Comparison of ENCODE assay signal across 9 mouse cellular contexts in genomic region chr14:33913727-33914126, GRCm38 (mm10). TPM values are rescaled to one million over a fixed set of nuclear protein-coding genes. Genes with fewer than 3 reads are reported as not detected.
DNase-seq lines count a peak whose midpoint lies in the region; ATAC-seq and TF ChIP-seq lines count a peak whose summit lies in the region.
"Had no signal": no experiment of that assay in that cellular context is flagged by ENCODE, and none has a peak within 500 bp of the region (broad histone marks: within the 10 kb centered on the region; RNA-seq: fewer than 3 reads in every experiment).

No protein-coding gene starts in this region.

- H3K36me3 ChIP-seq in liver, embryonic 12.5 days = no peaks in the 10 kb centered on the region
- H3K36me3 ChIP-seq in embryonic facial prominence, embryonic 11.5 days (replicated peaks; ENCODE audit: control insufficient read depth, insufficient read depth, low read depth, low read length) = no peaks in the 10 kb centered on the region
- H3K36me3 ChIP-seq in thymus, adult 2 months (ENCODE audit: control insufficient read depth, insufficient read depth, low read length) = no peaks in the 10 kb centered on the region
- H3K36me3 ChIP-seq: neural tube, embryonic 13.5 days had no signal

- no peak for ATAC-seq in liver, embryonic 12.5 days
- ATAC-seq in embryonic facial prominence, embryonic 11.5 days (replicated peaks; ENCODE audit: insufficient number of reproducible peaks, low FRiP score, low TSS enrichment, low read depth) = no peak

- 21% methylated on average over 3 of the region's 3 CpGs for WGBS in liver, embryonic 12.5 days (ENCODE audit: insufficient replicate concordance)
- WGBS in embryonic facial prominence, embryonic 11.5 days = 28% methylated on average over 3 of the region's 3 CpGs
- WGBS in thymus, adult 2 months = 42% methylated on average over 3 of the region's 3 CpGs

- no peak overlapping the region for H3K9ac ChIP-seq in liver, embryonic 12.5 days
- no peak overlapping the region for H3K9ac ChIP-seq in embryonic facial prominence, embryonic 11.5 days (replicated peaks; ENCODE audit: low read length)
- H3K9ac ChIP-seq: neural tube, embryonic 13.5 days had no signal

- H3K4me1 ChIP-seq in liver, embryonic 12.5 days = no peaks in the 10 kb centered on the region
- no peaks in the 10 kb centered on the region for H3K4me1 ChIP-seq in embryonic facial prominence, embryonic 11.5 days (ENCODE audit: control insufficient read depth, insufficient read depth, low read length)
- H3K4me1 ChIP-seq in thymus, adult 2 months (replicated peaks; ENCODE audit: control insufficient read depth, insufficient read depth, low read length) = no peaks in the 10 kb centered on the region

- no peak for TF ChIP-seq CTCF in thymus, adult 2 months (IDR thresholded peaks at IDR 0.05; ENCODE audit: borderline replicate concordance, control insufficient read depth, extremely low read depth, insufficient read depth, low read length, poor library complexity)

- TF ChIP-seq POLR2A in thymus, adult 2 months (IDR thresholded peaks at IDR 0.05; ENCODE audit: control insufficient read depth, extremely low read depth, insufficient read depth, low read length, poor library complexity) = no peak

- no peaks in the 10 kb centered on the region for H3K9me3 ChIP-seq in liver, embryonic 12.5 days (replicated peaks)
- no peaks in the 10 kb centered on the region for H3K9me3 ChIP-seq in embryonic facial prominence, embryonic 11.5 days (replicated peaks; ENCODE audit: control insufficient read depth, low read length)
- H3K9me3 ChIP-seq: neural tube, embryonic 13.5 days had no signal

- no peak overlapping the region for H3K4me3 ChIP-seq in liver, embryonic 12.5 days
- H3K4me3 ChIP-seq in embryonic facial prominence, embryonic 11.5 days (ENCODE audit: low read depth, low read length) = no peak overlapping the region
- no peak overlapping the region for H3K4me3 ChIP-seq in thymus, adult 2 months (ENCODE audit: control insufficient read depth, insufficient read depth, low read length)
- H3K4me3 ChIP-seq: neural tube, embryonic 13.5 days had no signal

- DNase-seq in liver = peak; percentile 25
- peak; percentile 61 to 90 for DNase-seq in adrenal gland, adult (ENCODE audit: inconsistent age in 2 of 2, low spot score in 1 of 2)
- peak; percentile 66 for DNase-seq in embryonic facial prominence, embryonic 11.5 days (ENCODE audit: low spot score)
- DNase-seq in kidney, adult 9 months = peak; percentile 77
- DNase-seq in lung, postnatal 14 days = peak; percentile 78
- no peak for DNase-seq in thymus, adult 18-20 months
- no peak for DNase-seq in thymus, adult 2 months

- no peaks in the 10 kb centered on the region for H3K27me3 ChIP-seq in liver, embryonic 12.5 days (replicated peaks)
- no peaks in the 10 kb centered on the region for H3K27me3 ChIP-seq in embryonic facial prominence, embryonic 11.5 days (ENCODE audit: control insufficient read depth, insufficient read depth, low read length)
- H3K27me3 ChIP-seq in thymus, adult 2 months (ENCODE audit: control insufficient read depth, insufficient read depth, low read length) = no peaks in the 10 kb centered on the region

- H3K27ac ChIP-seq in liver, embryonic 12.5 days = no peak overlapping the region
- no peak overlapping the region for H3K27ac ChIP-seq in embryonic facial prominence, embryonic 11.5 days (replicated peaks; ENCODE audit: low read depth, low read length)
- H3K27ac ChIP-seq in thymus, adult 2 months (ENCODE audit: control insufficient read depth, insufficient read depth, low read length) = no peak overlapping the region
- H3K27ac ChIP-seq: neural tube, embryonic 13.5 days had no signal

- no peak overlapping the region for H3K4me2 ChIP-seq in liver, embryonic 12.5 days
- H3K4me2 ChIP-seq in embryonic facial prominence, embryonic 11.5 days (ENCODE audit: low read depth, low read length) = no peak overlapping the region
- H3K4me2 ChIP-seq: neural tube, embryonic 13.5 days had no signal

RNA-seq across cellular contexts. Expression of gene Gdf10, which starts 9.7 kb away (rescaled TPM):
- polyA plus RNA-seq in liver, embryonic 12.5 days (2016; fragmentation: Nextera tagmentation; extraction: Ambion mirVana) = 11.4 and 15.6 TPM in 2 replicates
- polyA plus RNA-seq in embryonic facial prominence, embryonic 11.5 days (2014; fragmentation: Nextera tagmentation; extraction: Ambion mirVana) = 3.6 and 3.9 TPM in 2 replicates
- polyA plus RNA-seq in thymus, adult 2 months (2012; rRNA removed) = 2.3 and 2.4 TPM in 2 replicates

RNA-seq across cellular contexts. Expression of gene Gdf2, which starts 27.1 kb away (rescaled TPM):
- polyA plus RNA-seq in liver, embryonic 12.5 days (2016; fragmentation: Nextera tagmentation; extraction: Ambion mirVana) = 14.4 and 15.0 TPM in 2 replicates
- polyA plus RNA-seq in embryonic facial prominence, embryonic 11.5 days (2014; fragmentation: Nextera tagmentation; extraction: Ambion mirVana) = not detected in 2 replicates
- polyA plus RNA-seq in thymus, adult 2 months (2012; rRNA removed) = not detected in 2 replicates
- polyA plus RNA-seq: neural tube, embryonic 13.5 days had no signal

RNA-seq across cellular contexts. Expression of gene Rbp3, which starts 40.1 kb away (rescaled TPM):
- polyA plus RNA-seq in liver, embryonic 12.5 days (2016; fragmentation: Nextera tagmentation; extraction: Ambion mirVana) = 0.10 and 0.12 TPM in 2 replicates
- not detected in 2 replicates for polyA plus RNA-seq in embryonic facial prominence, embryonic 11.5 days (2014; fragmentation: Nextera tagmentation; extraction: Ambion mirVana)
- polyA plus RNA-seq in thymus, adult 2 months (2012; rRNA removed) = not detected in 2 replicates
- polyA plus RNA-seq: neural tube, embryonic 13.5 days had no signal

Comparison
In these comparisons a context has a peak if more than half of its experiments do, and no peak if none do; other contexts are left out.
1. DNase-seq: peak in liver (single experiment), adrenal gland, adult (2 of 2), embryonic facial prominence, embryonic 11.5 days (single experiment), kidney, adult 9 months (single experiment) and lung, postnatal 14 days (single experiment); none in thymus, adult 18-20 months (0 of 2) and thymus, adult 2 months (single experiment).
2. RNA of gene Gdf2, which starts 27.1 kb away (polyA plus RNA-seq): 14.4 to 15.0 TPM in liver, embryonic 12.5 days; not detected in thymus, adult 2 months and not detected in embryonic facial prominence, embryonic 11.5 days; every median in the first group is over 10 times any median in the second.